ENCODE assay signal across 19 mouse cellular contexts in the genomic region with DNA sequence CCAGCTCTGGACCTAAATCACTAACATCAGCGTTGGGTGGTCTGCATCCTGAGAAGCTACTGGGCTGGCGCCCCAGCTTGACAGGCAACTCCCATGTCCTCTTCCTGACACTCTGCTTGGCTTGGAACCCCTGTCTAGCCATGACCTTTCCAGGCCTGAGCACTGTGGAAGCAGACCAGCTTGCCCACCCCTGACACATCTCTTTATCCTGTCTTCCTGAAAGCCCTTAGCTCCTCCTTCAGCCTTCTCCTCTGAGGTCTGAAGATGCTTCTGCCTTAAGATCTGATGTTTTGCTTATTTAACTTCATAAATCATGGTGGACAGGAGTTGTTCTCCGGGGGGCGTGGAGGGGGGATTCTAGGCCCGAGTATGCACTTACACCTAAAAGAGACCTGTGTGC. TPM values are rescaled to one million over a fixed set of nuclear protein-coding genes. Genes with fewer than 3 reads are reported as not detected.
DNase-seq lines count a peak whose midpoint lies in the region; ATAC-seq and TF ChIP-seq lines count a peak whose summit lies in the region.
"Had no signal": no experiment of that assay in that cellular context is flagged by ENCODE, and none has a peak within 500 bp of the region (broad histone marks: within the 10 kb centered on the region; RNA-seq: fewer than 3 reads in every experiment).

No protein-coding gene starts in this region.

- intact Hi-C loops in heart, postnatal 14 days (cut with DNase I): no loop called here
- intact Hi-C loops in left cerebral cortex, adult 2 months (cut with DNase I): no loop called here

- H3K4me1 ChIP-seq in heart, embryonic 13.5 days: peaks cover 84% of the 10 kb centered on the region
- peaks cover 52% of the 10 kb centered on the region for H3K4me1 ChIP-seq in kidney, postnatal 0 days (replicated peaks; ENCODE audit: insufficient read depth, low read length)
- H3K4me1 ChIP-seq in embryonic facial prominence, embryonic 14.5 days (ENCODE audit: control insufficient read depth, insufficient read depth, low read length): peaks cover 64% of the 10 kb centered on the region
- H3K4me1 ChIP-seq in stomach, embryonic 15.5 days: peaks cover 84% of the 10 kb centered on the region

- H3K27ac ChIP-seq in heart, embryonic 13.5 days (replicated peaks): no peak overlapping the region
- H3K27ac ChIP-seq in kidney, postnatal 0 days: no peak overlapping the region
- H3K27ac ChIP-seq in embryonic facial prominence, embryonic 14.5 days (replicated peaks; ENCODE audit: low read depth, low read length): peak overlapping the region; percentile 36; the same call in 1 of the 2 replicates
- H3K27ac ChIP-seq in stomach, embryonic 15.5 days: no peak overlapping the region; the same call in 1 of the 2 replicates
- H3K27ac ChIP-seq in left cerebral cortex, adult 2 months: no peak overlapping the region
- H3K27ac ChIP-seq: liver, embryonic 14.5 days; midbrain, embryonic 10.5 days had no signal

- H3K36me3 ChIP-seq in heart, embryonic 13.5 days: no peaks in the 10 kb centered on the region
- H3K36me3 ChIP-seq in kidney, postnatal 0 days (ENCODE audit: insufficient read depth, low read length): no peaks in the 10 kb centered on the region
- no peaks in the 10 kb centered on the region for H3K36me3 ChIP-seq in embryonic facial prominence, embryonic 14.5 days (ENCODE audit: control insufficient read depth, insufficient read depth, low read length)
- no peaks in the 10 kb centered on the region for H3K36me3 ChIP-seq in stomach, embryonic 15.5 days
- H3K36me3 ChIP-seq: forebrain, embryonic 12.5 days; midbrain, embryonic 10.5 days had no signal

- no peak overlapping the region for H3K4me3 ChIP-seq in heart, embryonic 13.5 days
- no peak overlapping the region for H3K4me3 ChIP-seq in kidney, postnatal 0 days (replicated peaks; ENCODE audit: low read depth, low read length)
- peak overlapping the region; percentile 41 for H3K4me3 ChIP-seq in embryonic facial prominence, embryonic 14.5 days (ENCODE audit: low read depth, low read length)
- H3K4me3 ChIP-seq in stomach, embryonic 15.5 days (replicated peaks): peak overlapping the region; percentile 40
- no peak overlapping the region for H3K4me3 ChIP-seq in left cerebral cortex, adult 2 months
- H3K4me3 ChIP-seq: forebrain, embryonic 12.5 days had no signal

- 0 out of 2 replicates have a peak overlapping the region, but pooled peaks have one; percentile 23 for H3K4me2 ChIP-seq in heart, embryonic 13.5 days
- peak overlapping the region; percentile 45; the same call in 1 of the 2 replicates for H3K4me2 ChIP-seq in kidney, postnatal 0 days (ENCODE audit: low read length)
- peak overlapping the region; percentile 64 for H3K4me2 ChIP-seq in embryonic facial prominence, embryonic 14.5 days (ENCODE audit: low read depth, low read length)
- peak overlapping the region; percentile 44 for H3K4me2 ChIP-seq in stomach, embryonic 15.5 days
- H3K4me2 ChIP-seq: heart, embryonic 11.5 days had no signal

- ATAC-seq in heart, embryonic 13.5 days (ENCODE audit: extremely low read depth, insufficient number of reproducible peaks, low FRiP score, low TSS enrichment): no peak
- no peak for ATAC-seq in kidney, postnatal 0 days (replicated peaks; ENCODE audit: low FRiP score, low read depth)
- no peak for ATAC-seq in embryonic facial prominence, embryonic 14.5 days (ENCODE audit: low read depth)
- no peak for ATAC-seq in stomach, embryonic 15.5 days (ENCODE audit: insufficient read depth, low FRiP score, low read depth)

- H3K9ac ChIP-seq in heart, embryonic 13.5 days: no peak overlapping the region
- no peak overlapping the region for H3K9ac ChIP-seq in kidney, postnatal 0 days (ENCODE audit: low read depth, low read length)
- no peak overlapping the region for H3K9ac ChIP-seq in embryonic facial prominence, embryonic 14.5 days (ENCODE audit: low read depth, low read length)
- no peak overlapping the region for H3K9ac ChIP-seq in stomach, embryonic 15.5 days
- H3K9ac ChIP-seq: forebrain, embryonic 12.5 days; liver, embryonic 14.5 days had no signal

- no peak for TF ChIP-seq CTCF in kidney, postnatal 0 days (IDR thresholded peaks at IDR 0.05; ENCODE audit: low read depth)
- no peak for TF ChIP-seq CTCF in left cerebral cortex, adult 2 months (IDR thresholded peaks at IDR 0.05)

- peaks cover 98% of the 10 kb centered on the region for H3K27me3 ChIP-seq in heart, embryonic 13.5 days (replicated peaks)
- peaks cover 4% of the 10 kb centered on the region; the same call in 1 of the 2 replicates for H3K27me3 ChIP-seq in kidney, postnatal 0 days (ENCODE audit: insufficient read depth, low read length)
- peaks cover 51% of the 10 kb centered on the region for H3K27me3 ChIP-seq in embryonic facial prominence, embryonic 14.5 days (replicated peaks; ENCODE audit: control insufficient read depth, insufficient read depth, low read length)
- H3K27me3 ChIP-seq in stomach, embryonic 15.5 days (replicated peaks): peaks cover 19% of the 10 kb centered on the region

- 55% methylated on average over 5 of the region's 5 CpGs for WGBS in heart, embryonic 13.5 days
- WGBS in kidney, postnatal 0 days: 48% methylated on average over 5 of the region's 5 CpGs
- WGBS in embryonic facial prominence, embryonic 14.5 days: 60% methylated on average over 5 of the region's 5 CpGs
- 38% methylated on average over 5 of the region's 5 CpGs for WGBS in stomach, embryonic 15.5 days

- H3K9me3 ChIP-seq in heart, embryonic 13.5 days: no peaks in the 10 kb centered on the region
- no peaks in the 10 kb centered on the region for H3K9me3 ChIP-seq in kidney, postnatal 0 days (replicated peaks; ENCODE audit: low read length)
- H3K9me3 ChIP-seq in embryonic facial prominence, embryonic 14.5 days (ENCODE audit: control insufficient read depth, low read length): no peaks in the 10 kb centered on the region
- no peaks in the 10 kb centered on the region for H3K9me3 ChIP-seq in stomach, embryonic 15.5 days
- H3K9me3 ChIP-seq: forebrain, embryonic 12.5 days; midbrain, embryonic 10.5 days had no signal

- DNase-seq in heart, postnatal 14 days: no peak
- DNase-seq in kidney, postnatal 0 days (ENCODE audit: low spot score): no peak
- no peak for DNase-seq in kidney, postnatal 36 days
- no peak for DNase-seq in embryonic facial prominence, embryonic 14.5 days (ENCODE audit: low spot score)
- no peak for DNase-seq in thymus, postnatal 25 days
- no peak for DNase-seq in left cerebral cortex, adult 2 months (ENCODE audit: extremely low spot score in 1 of 2, low spot score in 2 of 2)
- DNase-seq: adrenal gland, postnatal 10 days; cerebellum, adult 18-20 months; gastrocnemius, postnatal 25 days; heart, postnatal 36 days; spleen, adult 18-20 months; thymus, postnatal 36 days had no signal

RNA-seq across cellular contexts. Expression of gene Arhgef19, which starts 4.3 kb away (rescaled TPM):
- polyA plus RNA-seq in heart, embryonic 13.5 days (2015; fragmentation: Nextera tagmentation; extraction: Ambion mirVana): 2.2 and 3.1 TPM in 2 replicates
- 10 to 100 TPM; 20.7 TPM for total RNA-seq in heart, postnatal 14 days (2021)
- 5.2 and 5.7 TPM in 2 replicates for polyA plus RNA-seq in kidney, postnatal 0 days (2015; fragmentation: Nextera tagmentation; extraction: Ambion mirVana)
- polyA plus RNA-seq in embryonic facial prominence, embryonic 14.5 days (2014; fragmentation: Nextera tagmentation; extraction: Ambion mirVana): 17.4 and 17.7 TPM in 2 replicates
- 20.9 and 24.3 TPM in 2 replicates for polyA plus RNA-seq in stomach, embryonic 15.5 days (2015; fragmentation: Nextera tagmentation; extraction: Ambion mirVana)
- 10 to 100 TPM; 17.1 to 18.2 TPM for total RNA-seq in left cerebral cortex, adult 2 months (2021)
- total RNA-seq: common myeloid progenitor, adult 5-6 weeks had no signal

RNA-seq across cellular contexts. Expression of gene Rsg1, which starts 29.9 kb away (rescaled TPM):
- polyA plus RNA-seq in heart, embryonic 13.5 days (2015; fragmentation: Nextera tagmentation; extraction: Ambion mirVana): 2.3 and 3.0 TPM in 2 replicates
- total RNA-seq in heart, postnatal 14 days (2021): under 1 TPM; 0.68 to 0.86 TPM
- 2.7 and 3.1 TPM in 2 replicates for polyA plus RNA-seq in kidney, postnatal 0 days (2015; fragmentation: Nextera tagmentation; extraction: Ambion mirVana)
- 5.1 and 5.2 TPM in 2 replicates for polyA plus RNA-seq in embryonic facial prominence, embryonic 14.5 days (2014; fragmentation: Nextera tagmentation; extraction: Ambion mirVana)
- polyA plus RNA-seq in stomach, embryonic 15.5 days (2015; fragmentation: Nextera tagmentation; extraction: Ambion mirVana): 5.8 TPM in 2 replicates
- total RNA-seq in left cerebral cortex, adult 2 months (2021): 1 to 10 TPM; 2.7 to 4.4 TPM

RNA-seq across cellular contexts. Expression of gene Epha2, which starts 57.4 kb away (rescaled TPM):
- 4.0 and 4.3 TPM in 2 replicates for polyA plus RNA-seq in heart, embryonic 13.5 days (2015; fragmentation: Nextera tagmentation; extraction: Ambion mirVana)
- 1 to 10 TPM; 8.0 to 8.9 TPM for total RNA-seq in heart, postnatal 14 days (2021)
- 5.6 and 5.8 TPM in 2 replicates for polyA plus RNA-seq in kidney, postnatal 0 days (2015; fragmentation: Nextera tagmentation; extraction: Ambion mirVana)
- 2.1 and 4.2 TPM in 2 replicates for polyA plus RNA-seq in embryonic facial prominence, embryonic 14.5 days (2014; fragmentation: Nextera tagmentation; extraction: Ambion mirVana)
- polyA plus RNA-seq in stomach, embryonic 15.5 days (2015; fragmentation: Nextera tagmentation; extraction: Ambion mirVana): 5.9 and 7.3 TPM in 2 replicates
- 1 to 10 TPM; 1.3 to 1.9 TPM for total RNA-seq in left cerebral cortex, adult 2 months (2021)

Comparison
In these comparisons a context has a peak if more than half of its experiments do, and no peak if none do; other contexts are left out.
1. H3K4me3 ChIP-seq: peak in embryonic facial prominence, embryonic 14.5 days (single experiment) and stomach, embryonic 15.5 days (single experiment); none in heart, embryonic 13.5 days (single experiment), kidney, postnatal 0 days (single experiment) and left cerebral cortex, adult 2 months (single experiment).
2. Peak in every context shown above with its lines, with median percentiles within 50 percentile points of each other: H3K4me2 ChIP-seq.